30 mouse cellular contexts compared by ENCODE assay signal in the genomic region with DNA sequence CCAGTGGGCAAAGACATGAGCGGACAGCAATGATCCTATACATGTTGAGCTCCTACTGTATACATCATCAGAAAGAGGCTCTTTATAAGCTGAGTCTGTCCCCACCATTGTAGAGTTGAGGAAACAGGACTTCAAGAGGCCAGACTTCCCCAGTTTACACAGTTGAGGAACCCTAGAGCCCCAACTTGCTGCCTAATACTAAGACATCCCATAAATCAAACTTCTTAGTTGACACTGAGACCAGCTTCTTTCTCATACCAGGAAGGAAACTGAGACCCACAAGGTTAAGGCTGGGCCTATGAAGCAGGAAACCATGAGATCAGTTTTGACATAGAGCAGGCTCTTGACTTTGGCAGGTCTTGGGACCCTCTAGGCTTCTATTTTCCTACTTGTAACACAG. TPM values are rescaled to one million over a fixed set of nuclear protein-coding genes. Genes with fewer than 3 reads are reported as not detected.
A peak's percentile ranks its signal among the peaks of the same experiment; 100 is the strongest.
DNase-seq lines count a peak whose midpoint lies in the region; ATAC-seq and TF ChIP-seq lines count a peak whose summit lies in the region.
"Had no signal": no experiment of that assay in that cellular context is flagged by ENCODE, and none has a peak within 500 bp of the region (broad histone marks: within the 10 kb centered on the region; RNA-seq: fewer than 3 reads in every experiment).

No protein-coding gene starts in this region.

- 90% methylated on average over 1 of the region's 1 CpGs for WGBS in hindbrain, embryonic 15.5 days
- WGBS in hindbrain, embryonic 11.5 days: 100% methylated on average over 1 of the region's 1 CpGs

- H3K36me3 ChIP-seq in hindbrain, embryonic 15.5 days: no peaks in the 10 kb centered on the region
- no peaks in the 10 kb centered on the region for H3K36me3 ChIP-seq in hindbrain, embryonic 11.5 days (ENCODE audit: control insufficient read depth, insufficient read depth, low read length)
- H3K36me3 ChIP-seq: embryonic facial prominence, embryonic 10.5 days; embryonic facial prominence, embryonic 13.5 days; forebrain, embryonic 12.5 days; forebrain, embryonic 15.5 days; G1E; heart, embryonic 12.5 days; heart, embryonic 15.5 days; hindbrain, embryonic 13.5 days had no signal

- no peak overlapping the region for H3K9ac ChIP-seq in hindbrain, embryonic 15.5 days
- no peak overlapping the region for H3K9ac ChIP-seq in hindbrain, embryonic 11.5 days (ENCODE audit: low read depth, low read length)
- H3K9ac ChIP-seq: embryonic facial prominence, embryonic 13.5 days; forebrain, embryonic 12.5 days; forebrain, embryonic 15.5 days; heart, embryonic 12.5 days; heart, embryonic 15.5 days; hindbrain, embryonic 13.5 days had no signal

- H3K4me1 ChIP-seq in hindbrain, embryonic 15.5 days (replicated peaks): peaks cover 4% of the 10 kb centered on the region; the same call in 1 of the 2 replicates
- H3K4me1 ChIP-seq in hindbrain, embryonic 11.5 days (replicated peaks; ENCODE audit: control insufficient read depth, insufficient read depth, low read length): no peaks in the 10 kb centered on the region
- H3K4me1 ChIP-seq: embryonic facial prominence, embryonic 10.5 days; embryonic facial prominence, embryonic 13.5 days; forebrain, embryonic 12.5 days; heart, embryonic 12.5 days had no signal

- intact Hi-C loops in left cerebral cortex, adult 2 months (cut with DNase I): no loop called here

- no peak for DNase-seq in hindbrain, embryonic 11.5 days (ENCODE audit: low spot score)
- DNase-seq in left cerebral cortex, adult 2 months (ENCODE audit: extremely low spot score in 1 of 2, low spot score in 2 of 2): no peak
- DNase-seq in left cerebral cortex, adult 11 months (ENCODE audit: low spot score): no peak
- DNase-seq in 416B (ENCODE audit: low read depth): peak; percentile 27
- DNase-seq in thymus, postnatal 0 days (ENCODE audit: low spot score): no peak
- DNase-seq: adrenal gland, postnatal 10 days; adrenal gland, postnatal 36 days; B cell, adult 2 months; cerebellum, adult 18-20 months; cerebellum, adult 9-10 months; cerebellum, postnatal 14 days; gastrocnemius, postnatal 25 days; heart, adult 18-20 months; heart, postnatal 10 days; heart, postnatal 36 days had no signal

- no peak for ATAC-seq in hindbrain, embryonic 15.5 days (ENCODE audit: low FRiP score, low read depth)
- no peak for ATAC-seq in hindbrain, embryonic 11.5 days (ENCODE audit: low FRiP score)
- ATAC-seq in megakaryocyte progenitor cell, adult 5-6 weeks (replicated peaks; ENCODE audit: poor library complexity): 0 out of 2 replicates have a peak, but pooled peaks have one; percentile 17
- ATAC-seq: forebrain, embryonic 15.5 days; Patski had no signal

- no peak overlapping the region for H3K4me3 ChIP-seq in hindbrain, embryonic 15.5 days
- H3K4me3 ChIP-seq in hindbrain, embryonic 11.5 days (ENCODE audit: low read depth, low read length): no peak overlapping the region
- no peak overlapping the region for H3K4me3 ChIP-seq in left cerebral cortex, adult 2 months
- H3K4me3 ChIP-seq: embryonic facial prominence, embryonic 10.5 days; embryonic facial prominence, embryonic 13.5 days; erythroblast, embryonic 14.5 days; forebrain, embryonic 12.5 days; forebrain, embryonic 15.5 days; heart, embryonic 12.5 days; heart, embryonic 15.5 days; hindbrain, embryonic 13.5 days had no signal

- H3K27me3 ChIP-seq in hindbrain, embryonic 15.5 days: no peaks in the 10 kb centered on the region
- H3K27me3 ChIP-seq in hindbrain, embryonic 11.5 days (ENCODE audit: control insufficient read depth, insufficient read depth, low read length): no peaks in the 10 kb centered on the region
- H3K27me3 ChIP-seq: embryonic facial prominence, embryonic 13.5 days; forebrain, embryonic 12.5 days; forebrain, embryonic 15.5 days; heart, embryonic 12.5 days; hindbrain, embryonic 13.5 days; Patski had no signal

- TF ChIP-seq CTCF in left cerebral cortex, adult 2 months (IDR thresholded peaks at IDR 0.05): no peak

- H3K27ac ChIP-seq in hindbrain, embryonic 15.5 days (replicated peaks): peak overlapping the region; percentile 80; the same call in 1 of the 2 replicates
- H3K27ac ChIP-seq in hindbrain, embryonic 11.5 days (ENCODE audit: low read depth, low read length): no peak overlapping the region
- H3K27ac ChIP-seq in left cerebral cortex, adult 2 months: peak overlapping the region; percentile 75; the same call in 1 of the 2 replicates
- H3K27ac ChIP-seq: embryonic facial prominence, embryonic 10.5 days; embryonic facial prominence, embryonic 13.5 days; forebrain, embryonic 12.5 days; heart, embryonic 15.5 days had no signal

- H3K9me3 ChIP-seq in hindbrain, embryonic 15.5 days: no peaks in the 10 kb centered on the region
- no peaks in the 10 kb centered on the region for H3K9me3 ChIP-seq in hindbrain, embryonic 11.5 days (ENCODE audit: control insufficient read depth, low read length)
- H3K9me3 ChIP-seq: embryonic facial prominence, embryonic 10.5 days; embryonic facial prominence, embryonic 13.5 days; forebrain, embryonic 12.5 days; forebrain, embryonic 15.5 days; G1E; heart, embryonic 12.5 days; heart, embryonic 15.5 days; hindbrain, embryonic 13.5 days had no signal

- H3K4me2 ChIP-seq in hindbrain, embryonic 15.5 days: no peak overlapping the region
- H3K4me2 ChIP-seq in hindbrain, embryonic 11.5 days (replicated peaks; ENCODE audit: low read depth, low read length): no peak overlapping the region
- H3K4me2 ChIP-seq: embryonic facial prominence, embryonic 13.5 days; forebrain, embryonic 12.5 days; forebrain, embryonic 15.5 days; heart, embryonic 12.5 days; heart, embryonic 15.5 days; hindbrain, embryonic 13.5 days had no signal

RNA-seq across cellular contexts. Expression of a gene that starts 10.1 kb away (rescaled TPM):
- polyA plus RNA-seq in hindbrain, embryonic 15.5 days (2015; fragmentation: Nextera tagmentation; extraction: Ambion mirVana): not detected in 2 replicates
- not detected in 2 replicates for polyA plus RNA-seq in hindbrain, embryonic 11.5 days (2014; fragmentation: Nextera tagmentation; extraction: Ambion mirVana)
- not detected for total RNA-seq in left cerebral cortex, adult 2 months (2021)
- not detected in 2 replicates for total RNA-seq in megakaryocyte progenitor cell, adult 5-6 weeks (2015)
- not detected in 2 replicates for total RNA-seq in megakaryocyte progenitor cell, adult 5-6 weeks (2017)
- 0.39 and 0.55 TPM in 2 replicates for polyA plus RNA-seq in thymus, postnatal 0 days (2015; fragmentation: Nextera tagmentation; extraction: Ambion mirVana)
- total RNA-seq: adrenal gland, adult 18-20 months; adrenal gland, postnatal 10 days; adrenal gland, postnatal 36 days; CH12.LX; gastrocnemius, adult 8-10 months; gastrocnemius, postnatal 25 days; heart, adult 18-20 months; heart, postnatal 10 days; heart, postnatal 36 days had no signal
- polyA plus RNA-seq: embryonic facial prominence, embryonic 10.5 days; embryonic facial prominence, embryonic 13.5 days; erythroblast, embryonic 14.5 days; forebrain, embryonic 12.5 days; forebrain, embryonic 15.5 days; G1E; heart, embryonic 12.5 days; heart, embryonic 15.5 days; hindbrain, embryonic 13.5 days; Patski had no signal

RNA-seq across cellular contexts. Expression of a gene that starts 20.1 kb away (rescaled TPM):
- 23.8 and 26.9 TPM in 2 replicates for polyA plus RNA-seq in hindbrain, embryonic 15.5 days (2015; fragmentation: Nextera tagmentation; extraction: Ambion mirVana)
- polyA plus RNA-seq in hindbrain, embryonic 11.5 days (2014; fragmentation: Nextera tagmentation; extraction: Ambion mirVana): 8.5 TPM in 2 replicates
- 10 to 100 TPM; 29.0 to 30.1 TPM for total RNA-seq in left cerebral cortex, adult 2 months (2021)
- total RNA-seq in megakaryocyte progenitor cell, adult 5-6 weeks (2015): 23.3 and 37.7 TPM in 2 replicates
- total RNA-seq in megakaryocyte progenitor cell, adult 5-6 weeks (2017): 9.8 and 16.2 TPM in 2 replicates
- 60.0 and 68.3 TPM in 2 replicates for polyA plus RNA-seq in thymus, postnatal 0 days (2015; fragmentation: Nextera tagmentation; extraction: Ambion mirVana)

RNA-seq across cellular contexts. Expression of a gene that starts 20.7 kb away (rescaled TPM):
- 3.1 and 4.6 TPM in 2 replicates for polyA plus RNA-seq in hindbrain, embryonic 15.5 days (2015; fragmentation: Nextera tagmentation; extraction: Ambion mirVana)
- 2.6 and 2.7 TPM in 2 replicates for polyA plus RNA-seq in hindbrain, embryonic 11.5 days (2014; fragmentation: Nextera tagmentation; extraction: Ambion mirVana)
- total RNA-seq in left cerebral cortex, adult 2 months (2021): 10 to 100 TPM; 31.7 to 31.8 TPM
- 3.4 and 5.9 TPM in 2 replicates for total RNA-seq in megakaryocyte progenitor cell, adult 5-6 weeks (2015)
- total RNA-seq in megakaryocyte progenitor cell, adult 5-6 weeks (2017): 22.7 and 37.3 TPM in 2 replicates
- 3.0 and 4.1 TPM in 2 replicates for polyA plus RNA-seq in thymus, postnatal 0 days (2015; fragmentation: Nextera tagmentation; extraction: Ambion mirVana)

RNA-seq across cellular contexts. Expression of a gene that starts 42.8 kb away (rescaled TPM):
- 145 and 156 TPM in 2 replicates for polyA plus RNA-seq in hindbrain, embryonic 15.5 days (2015; fragmentation: Nextera tagmentation; extraction: Ambion mirVana)
- polyA plus RNA-seq in hindbrain, embryonic 11.5 days (2014; fragmentation: Nextera tagmentation; extraction: Ambion mirVana): 62.7 and 65.8 TPM in 2 replicates
- total RNA-seq in left cerebral cortex, adult 2 months (2021): 100 to 1,000 TPM; 334 to 335 TPM
- 7.6 and 8.0 TPM in 2 replicates for total RNA-seq in megakaryocyte progenitor cell, adult 5-6 weeks (2015)
- 8.3 and 10.3 TPM in 2 replicates for total RNA-seq in megakaryocyte progenitor cell, adult 5-6 weeks (2017)
- 8.1 and 10.1 TPM in 2 replicates for polyA plus RNA-seq in thymus, postnatal 0 days (2015; fragmentation: Nextera tagmentation; extraction: Ambion mirVana)
- total RNA-seq: CH12.LX had no signal
